Mouse (Mus musculus) hematopoietic stem cell, adult 5-6 weeks (primary cell): ENCODE data around the gene Map1s. TPM values are rescaled to one million over a fixed set of nuclear protein-coding genes. Genes with fewer than 3 reads are reported as not detected.

ENCODE experiments used
- ATAC-seq, 2 experiments: fragments of 125-278 bp in 1 of 2; replicated peaks in 1 of 2; 2 replicates each; pipeline ENCODE4 v1.8.0; 2016 to 2017; ENCODE audit warnings: inconsistent platforms in 2 of 2, mild to moderate bottlenecking in 2 of 2, moderate number of reproducible peaks in 2 of 2, low read depth in 1 of 2, moderate TSS enrichment in 1 of 2; ENCODE audit not compliant: low FRiP score in 2 of 2, poor library complexity in 2 of 2, severe bottlenecking in 2 of 2, insufficient read depth in 1 of 2, low TSS enrichment in 1 of 2
- total RNA-seq: library from RNA; stranded (forward); fragments of 172-1452, 232-1000 nt; gene quantifications from 2 replicates; pipeline ENCODE4 v1.2.3, GENCODE M21; 2017

Gene Map1s
- total RNA-seq, 1 experiment from 2014 or later = 13.0 TPM

DNA sequence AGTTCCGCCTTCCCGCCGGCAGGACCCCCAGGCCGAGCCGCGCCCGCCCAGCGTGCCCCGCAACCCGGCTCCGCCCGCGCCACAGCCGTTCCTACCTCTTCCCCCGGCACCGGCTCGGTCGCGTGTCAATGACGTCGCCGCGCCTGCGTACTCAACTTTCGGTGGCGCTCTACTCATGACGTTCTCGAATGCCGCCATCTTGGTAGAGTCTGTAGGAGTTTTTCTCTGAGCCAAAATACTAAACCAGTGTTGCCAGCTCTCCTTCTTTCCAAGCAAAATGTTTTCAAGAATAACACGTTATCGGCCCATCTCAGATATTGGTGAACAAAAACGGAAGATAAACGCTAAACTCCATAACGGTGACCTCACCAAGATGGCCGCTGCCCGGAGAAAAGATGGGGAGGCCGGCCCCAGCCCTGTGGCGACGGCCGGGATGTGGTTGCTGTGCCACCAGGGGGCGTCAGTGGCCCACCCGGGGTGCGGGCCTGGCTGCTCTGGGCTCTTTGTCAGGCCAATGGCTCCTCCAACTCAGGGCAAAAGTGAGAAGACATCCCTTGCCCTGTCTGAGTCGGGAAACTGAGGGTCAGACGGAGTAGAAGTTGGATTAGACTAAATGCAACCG lies 32.3 kb upstream of the Map1s start, which contains the start of gene Ccdc124:
Gene Ccdc124 (minus strand): TSS at position 572 of the 622 bp plus-strand sequence.
- ATAC-seq = peak; percentile 83 to 88

GRCm38 (mm10) chr8:70874441-70874840 lies 31.3 kb upstream of the Map1s start:
- no peak for ATAC-seq

- no peak for ATAC-seq
Observed at GRCm38 (mm10) chr8:70876382-70876781, 29.4 kb upstream of the Map1s start.

GRCm38 (mm10) chr8:70878178-70878577 lies 27.6 kb upstream of the Map1s start:
- ATAC-seq = no peak

DNA sequence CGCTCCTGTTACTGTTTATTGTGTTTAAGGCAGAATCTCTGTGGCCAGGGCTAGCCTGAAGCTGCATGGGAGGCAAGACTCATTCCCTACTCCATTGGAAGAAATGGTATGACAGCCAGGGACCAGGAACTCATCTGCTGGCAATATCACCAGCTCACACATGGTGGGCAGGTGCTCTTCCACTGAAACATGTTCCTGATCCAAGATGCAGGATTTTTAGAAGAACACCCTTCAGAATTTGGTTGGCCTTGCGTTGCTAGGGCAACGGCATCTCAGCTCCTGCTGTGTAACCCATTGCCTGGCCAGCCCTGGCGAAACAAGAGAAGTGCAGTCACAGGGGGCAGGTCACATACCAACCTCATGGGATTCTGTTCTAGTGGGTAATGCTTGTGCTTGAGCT lies 26.2 kb upstream of the Map1s start:
- ATAC-seq = no peak

DNA sequence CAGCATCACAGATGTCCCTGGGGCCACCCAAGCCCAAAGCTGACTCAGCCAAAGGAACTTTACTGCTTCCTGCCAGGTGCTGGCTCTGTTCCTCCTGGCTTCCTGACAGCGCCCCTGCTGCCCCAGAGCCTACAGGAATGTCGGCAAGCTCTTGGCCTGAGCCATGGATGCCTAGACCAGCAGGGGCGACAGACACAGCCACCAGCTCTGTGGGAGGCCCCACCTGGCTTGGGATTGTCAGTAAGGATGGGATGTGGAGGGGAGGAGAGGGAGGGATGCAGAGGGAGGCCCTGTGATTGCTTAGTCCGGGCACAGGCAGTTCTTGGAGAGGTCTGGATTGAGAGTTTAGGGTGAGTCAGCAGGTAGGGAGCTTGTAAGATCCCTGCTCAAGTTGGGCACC lies 25.6 kb upstream of the Map1s start:
- peak in 1 of 2 experiments; percentile 44; a peak in 1 of 4 replicates for ATAC-seq

DNA sequence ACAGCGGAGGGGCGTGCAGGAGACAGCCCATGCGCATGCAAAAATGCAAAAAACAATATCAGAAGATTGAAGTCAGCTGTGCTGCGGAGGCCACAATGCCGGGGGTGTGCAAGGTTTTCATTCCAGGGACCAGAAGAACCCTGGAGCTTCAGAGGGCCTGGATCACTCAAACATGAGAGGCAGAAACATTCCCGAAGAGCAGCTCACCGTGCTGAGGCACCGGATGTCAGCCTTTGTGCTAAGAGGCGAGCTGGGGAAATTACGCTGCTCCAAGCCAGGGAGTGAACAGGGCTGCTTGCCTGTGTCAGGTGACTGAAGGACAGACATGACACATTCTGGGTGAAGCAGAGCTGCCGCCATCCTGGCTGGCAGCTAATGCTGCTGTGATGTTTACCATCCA lies 25.2 kb upstream of the Map1s start:
- ATAC-seq = no peak

GRCm38 (mm10) chr8:70884186-70884585 lies 21.5 kb upstream of the Map1s start:
- ATAC-seq = no peak

GRCm38 (mm10) chr8:70884683-70885082 lies 21.0 kb upstream of the Map1s start:
- ATAC-seq = no peak

DNA sequence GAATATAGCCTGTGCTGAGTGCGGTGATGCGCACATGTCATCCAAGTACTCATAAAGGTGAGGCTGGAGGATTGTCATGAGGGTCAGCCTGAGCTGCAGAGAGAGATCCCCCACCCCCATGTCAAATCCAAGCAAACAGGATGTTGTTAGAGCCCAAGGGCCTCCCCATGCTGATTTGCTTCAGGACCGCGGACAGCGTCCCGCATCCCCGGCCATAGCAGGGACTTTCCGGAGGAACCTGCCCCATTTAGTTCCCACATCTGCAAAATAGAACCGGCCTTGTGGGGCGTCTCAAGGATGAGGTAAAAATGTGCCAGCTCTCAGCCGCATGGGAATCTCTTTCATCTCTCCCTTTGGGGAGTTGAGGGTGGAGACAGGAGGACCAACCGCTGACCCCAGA lies 20.1 kb upstream of the Map1s start:
- ATAC-seq = peak; percentile 53 to 57; a peak in 3 of 4 replicates

DNA sequence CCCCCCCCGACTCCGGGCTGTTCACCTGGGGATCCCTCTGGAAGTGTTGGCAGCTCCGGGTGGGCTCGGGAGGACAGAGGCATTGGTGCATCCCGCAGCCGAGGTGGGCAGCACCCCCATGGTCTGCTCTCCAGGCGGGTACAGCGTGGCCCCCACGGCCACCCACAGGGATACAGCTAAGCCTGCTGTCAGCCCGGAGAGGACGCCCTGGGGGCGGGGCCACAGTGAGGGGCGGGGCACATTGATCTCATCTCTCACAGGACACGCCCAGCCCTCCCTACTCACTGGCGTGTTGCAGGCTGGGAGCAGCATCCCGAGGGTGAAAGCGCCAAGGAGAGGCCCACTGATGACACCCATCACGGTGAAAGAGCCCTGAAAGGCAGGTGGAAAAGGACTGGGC lies 18.1 kb upstream of the Map1s start:
- ATAC-seq = no peak

DNA sequence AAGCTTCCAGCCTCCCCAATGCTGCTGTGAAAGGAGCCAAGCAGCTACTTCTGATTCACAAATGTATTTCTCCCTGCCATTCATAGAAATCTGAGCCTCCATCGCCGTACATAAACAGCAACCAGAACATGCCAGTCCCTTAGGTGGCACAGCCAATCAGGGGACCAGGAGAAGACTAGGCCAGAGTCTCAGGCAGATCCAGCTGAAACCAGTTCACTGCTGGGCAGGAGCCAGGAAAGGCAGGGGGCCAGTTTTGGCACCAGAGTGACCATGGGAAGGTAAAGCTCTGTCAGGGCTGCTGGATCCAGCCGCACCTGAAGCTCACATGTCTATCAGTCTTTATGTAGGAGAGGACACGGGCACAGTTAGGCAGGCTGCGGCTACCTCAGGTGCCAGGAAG lies 15.1 kb upstream of the Map1s start:
- no peak for ATAC-seq

DNA sequence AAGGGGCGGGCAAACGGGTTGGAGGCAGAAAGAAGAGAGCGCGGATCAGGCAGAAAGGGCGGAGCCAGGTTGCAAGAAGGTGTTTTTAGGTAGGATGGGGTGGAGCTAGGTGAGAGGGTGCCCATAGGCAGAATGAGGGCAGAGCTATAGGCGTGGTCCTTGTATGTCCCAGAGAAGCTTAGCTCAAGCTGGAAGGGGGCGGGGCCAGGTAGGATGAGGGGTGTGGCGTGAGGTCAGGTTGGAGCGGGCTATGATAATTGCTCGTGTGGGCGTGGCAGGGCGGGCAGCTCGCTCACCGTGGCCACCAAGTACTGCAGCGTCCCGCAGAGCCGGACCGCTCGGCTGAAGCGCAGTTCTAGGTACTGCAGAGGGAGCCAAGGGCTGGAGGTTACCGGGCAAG lies 14.4 kb upstream of the Map1s start:
- ATAC-seq = 0 out of 4 replicates have a peak, but pooled peaks of 1 of the 2 experiments have one; percentile 18

DNA sequence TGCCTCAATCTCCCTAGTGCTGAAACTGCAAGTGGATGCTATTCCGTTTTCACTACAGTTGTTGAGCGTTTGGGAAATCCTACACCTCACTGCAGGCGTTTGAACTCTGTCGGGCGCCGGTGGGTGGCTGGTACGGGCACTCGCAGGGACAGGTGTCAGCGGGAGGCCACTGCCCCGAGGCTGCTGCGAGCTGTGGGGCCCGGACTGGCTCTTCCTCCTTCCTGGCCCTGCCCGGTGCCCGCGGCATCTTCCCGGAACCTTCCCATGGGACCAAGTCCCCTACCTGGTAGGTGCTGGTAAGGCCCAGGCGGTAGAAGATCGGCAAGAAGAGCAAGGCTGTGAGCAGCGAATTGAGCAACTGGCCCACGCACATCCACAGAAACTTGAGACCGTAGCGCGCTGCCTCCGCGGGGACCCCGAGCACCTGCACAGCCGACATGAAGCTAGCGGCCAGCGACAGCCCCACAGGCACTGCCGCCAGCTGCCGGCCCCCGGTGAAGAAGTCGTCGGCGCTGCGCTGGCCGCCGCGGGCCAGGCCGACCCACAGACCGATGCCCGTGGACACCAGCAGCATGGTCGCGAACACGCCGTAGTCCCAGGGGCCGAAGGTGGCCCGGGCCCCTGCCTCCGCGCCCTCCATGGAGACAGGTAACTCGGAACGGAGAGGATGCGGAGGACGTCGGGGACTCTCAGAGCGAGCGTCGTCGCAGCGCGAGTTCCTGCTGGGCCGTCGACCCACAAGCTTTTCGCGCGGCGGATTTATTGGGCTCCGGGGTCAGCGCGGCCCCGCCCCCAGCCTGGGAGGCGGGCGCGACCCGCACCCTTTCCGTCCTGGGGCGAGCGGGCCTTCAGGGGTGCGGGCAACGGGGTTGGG lies 13.5 kb upstream of the Map1s start, which contains the start of gene Slc5a5:
Gene Slc5a5 (minus strand): TSS at position 736 of the 874 bp plus-strand sequence.
- no peak for ATAC-seq

DNA sequence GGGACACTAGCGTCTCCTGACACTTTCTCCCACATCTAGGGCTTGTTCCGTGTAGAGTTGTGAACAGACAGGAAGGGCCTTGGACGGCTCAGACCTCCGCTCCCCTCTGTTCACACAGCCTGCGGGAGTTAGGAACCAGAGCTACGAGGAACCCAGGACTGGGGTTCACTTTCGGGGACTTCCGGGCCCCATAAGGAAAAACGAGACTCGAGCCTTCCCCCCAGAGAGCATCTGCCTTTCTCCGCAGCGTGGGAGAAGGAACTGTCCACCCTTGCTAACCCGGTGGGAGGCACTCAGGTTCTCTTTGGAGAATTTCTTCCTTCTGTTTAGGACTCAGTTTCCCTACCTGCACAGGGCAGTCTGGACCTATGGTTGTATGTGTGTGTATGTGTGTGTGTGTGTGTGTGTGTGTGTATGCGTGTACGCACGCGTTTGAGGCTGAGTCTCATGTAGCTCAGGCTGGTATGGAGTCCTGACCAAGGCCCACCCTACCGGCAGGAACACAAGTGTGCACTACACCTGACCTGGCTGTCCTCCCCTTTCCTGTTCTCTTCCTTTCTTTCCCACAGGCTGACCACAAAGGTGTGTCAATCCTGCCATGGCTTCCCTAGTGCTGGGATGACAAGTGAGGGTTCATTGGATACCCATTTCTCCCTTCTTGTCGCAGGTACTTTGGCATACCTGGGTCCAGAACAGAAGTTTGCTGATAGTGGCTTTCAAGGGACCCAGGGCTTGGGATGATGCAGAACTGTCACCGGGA lies 12.7 kb upstream of the Map1s start:
- no peak for ATAC-seq

- peak; percentile 15 to 44; a peak in 2 of 4 replicates for ATAC-seq
Observed at GRCm38 (mm10) chr8:70893656-70894384, 11.9 kb upstream of the Map1s start.

- no peak for ATAC-seq
Observed at GRCm38 (mm10) chr8:70894385-70894720, 11.4 kb upstream of the Map1s start.
